Mouse (Mus musculus) ovary, postnatal 14 days (tissue): ENCODE measurements around the gene Dhh.

Source experiments
- DNase-seq: peaks from one replicate; pipeline ENCODE4 v3.0.0; 2022; ENCODE audit warnings: low spot score

Gene Dhh

GRCm38 (mm10) chr15:98851229-98851818, 47.0 kb downstream of the Dhh start:
- no peak for DNase-seq

- DNase-seq, result no peak
These were observed 47.7 kb downstream of the Dhh start for GRCm38 (mm10) chr15:98850668-98851067.

- no peak for DNase-seq
These were observed 48.3 kb downstream of the Dhh start for GRCm38 (mm10) chr15:98849956-98850600.

DNA sequence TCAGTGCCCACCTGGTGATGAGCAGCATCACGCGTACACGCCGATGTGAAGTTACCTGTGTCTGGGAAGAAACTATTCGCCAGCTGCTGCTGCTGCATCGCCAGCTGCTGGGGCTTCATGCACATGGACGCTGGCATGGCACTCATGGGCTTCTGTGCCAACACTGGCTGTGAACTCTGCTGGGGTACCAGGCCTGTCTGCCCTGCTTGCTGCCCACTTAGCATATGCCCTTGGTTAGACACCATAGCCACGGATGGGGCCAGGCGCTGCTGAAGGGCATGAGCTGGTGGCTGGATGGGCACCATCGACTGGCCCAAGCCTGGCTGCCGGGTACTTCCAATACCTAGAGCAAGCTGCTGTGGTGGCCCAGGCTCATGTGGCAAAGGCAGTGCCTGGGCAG, 49.2 kb downstream of the Dhh start:
- DNase-seq, result no peak

- no peak for DNase-seq
These were observed 52.2 kb downstream of the Dhh start for GRCm38 (mm10) chr15:98846140-98846539.

GRCm38 (mm10) chr15:98845149-98845548, 53.2 kb downstream of the Dhh start:
- no peak for DNase-seq

- DNase-seq, result no peak
These were observed 54.6 kb downstream of the Dhh start for GRCm38 (mm10) chr15:98843595-98844223.
